Mouse (Mus musculus): Measurements from ENCODE around the gene Lamb1.
A peak's percentile ranks its signal among the peaks of the same experiment; 100 is the strongest.

The Lamb1 gene

GRCm38 (mm10) chr12:31265005-31265721 is at the start of gene Lamb1:
Gene Lamb1 (plus strand): TSS chr12:31265234.
- peak in 1 of 2 experiments; percentile 17 for DNase-seq (ENCODE audit: low spot score in 2 of 2)

DNA sequence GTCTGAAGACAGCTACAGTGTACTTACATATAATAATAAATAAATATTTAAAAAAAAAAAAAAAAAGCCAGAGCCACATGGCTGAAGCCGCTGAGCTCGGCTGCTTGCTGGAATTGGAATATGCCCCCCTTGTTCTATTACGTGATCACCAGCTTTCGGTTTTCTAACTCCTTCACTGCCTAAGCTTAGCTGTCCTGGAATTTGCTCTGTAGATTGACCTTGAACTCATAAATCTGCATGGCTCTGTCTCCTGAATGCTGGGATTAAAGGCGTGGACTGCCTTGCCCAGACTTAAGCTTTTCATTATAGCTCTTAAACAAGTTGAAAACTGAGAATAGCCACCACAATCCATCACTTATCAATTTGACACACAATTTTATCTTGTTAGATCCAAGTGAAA is 47.8 kb upstream of the Lamb1 start:
- no peak for DNase-seq (ENCODE audit: low spot score in 2 of 2)

DNA sequence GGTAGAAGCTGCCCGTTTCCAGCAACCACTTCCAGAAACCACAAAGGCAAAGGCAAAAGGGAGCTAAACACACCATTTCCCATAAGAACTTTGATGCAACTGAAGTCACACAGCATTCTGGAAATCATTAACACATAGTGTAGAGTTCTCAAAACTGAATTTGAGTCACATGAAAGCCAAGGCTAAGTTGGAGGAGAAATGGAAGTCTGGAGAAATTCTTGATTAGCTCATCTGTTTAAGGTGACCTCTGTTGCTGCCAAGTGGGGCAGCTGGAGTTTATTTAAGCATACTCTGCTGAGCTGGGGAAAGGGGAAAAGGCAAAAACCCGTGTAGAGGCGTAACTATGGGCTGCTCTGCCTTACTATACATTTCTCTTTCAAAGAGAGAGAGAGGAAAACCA is 46.3 kb upstream of the Lamb1 start:
- DNase-seq (ENCODE audit: low spot score in 2 of 2) = no peak

- DNase-seq (ENCODE audit: low spot score in 2 of 2) = no peak
Observed at GRCm38 (mm10) chr12:31221522-31221921, 43.5 kb upstream of the Lamb1 start.

DNA sequence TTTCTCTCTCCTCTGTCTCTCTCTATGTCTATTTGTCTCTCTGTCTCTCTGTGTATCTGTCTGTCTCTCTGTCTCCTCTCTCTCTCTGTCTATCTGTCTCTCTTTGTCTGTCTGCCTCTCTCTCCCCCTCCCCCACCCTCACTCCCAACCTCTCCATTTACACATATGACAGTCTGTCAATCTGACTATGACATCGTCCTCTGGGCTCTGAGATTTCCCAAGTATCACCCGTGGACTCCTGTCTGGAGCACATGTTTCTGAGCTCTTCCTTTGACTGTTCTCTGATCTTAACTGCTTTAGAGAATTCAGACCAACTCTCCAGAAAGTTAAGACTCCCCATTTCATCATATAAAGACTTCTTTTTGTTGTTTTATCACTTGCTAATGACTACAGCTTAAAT is 42.8 kb upstream of the Lamb1 start:
- DNase-seq (ENCODE audit: low spot score in 2 of 2) = no peak

GRCm38 (mm10) chr12:31222741-31223140 is 42.3 kb upstream of the Lamb1 start:
- no peak for DNase-seq (ENCODE audit: low spot score in 2 of 2)

DNA sequence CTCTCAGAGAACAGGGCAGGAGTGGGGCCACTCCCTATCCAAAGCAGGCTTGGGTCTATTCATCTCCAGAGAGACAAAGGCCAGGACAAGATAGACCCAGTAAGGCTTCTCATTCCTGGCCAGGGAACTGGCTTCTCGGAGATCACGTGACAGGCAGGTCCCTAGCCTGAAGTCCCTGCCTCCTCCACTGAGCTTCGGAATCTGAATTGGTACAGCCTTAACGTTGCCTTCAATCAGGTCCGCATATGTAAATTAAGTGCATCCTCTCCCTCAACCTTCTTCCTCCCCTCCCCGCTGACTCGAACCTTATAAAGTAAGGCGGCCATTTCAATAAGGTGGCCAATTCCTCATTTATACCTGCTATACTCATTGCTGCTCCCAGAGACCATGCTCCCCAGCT is 39.6 kb upstream of the Lamb1 start:
- DNase-seq (ENCODE audit: low spot score in 2 of 2) = no peak

GRCm38 (mm10) chr12:31227167-31227566 is 37.9 kb upstream of the Lamb1 start:
- DNase-seq (ENCODE audit: low spot score in 2 of 2) = no peak

DNA sequence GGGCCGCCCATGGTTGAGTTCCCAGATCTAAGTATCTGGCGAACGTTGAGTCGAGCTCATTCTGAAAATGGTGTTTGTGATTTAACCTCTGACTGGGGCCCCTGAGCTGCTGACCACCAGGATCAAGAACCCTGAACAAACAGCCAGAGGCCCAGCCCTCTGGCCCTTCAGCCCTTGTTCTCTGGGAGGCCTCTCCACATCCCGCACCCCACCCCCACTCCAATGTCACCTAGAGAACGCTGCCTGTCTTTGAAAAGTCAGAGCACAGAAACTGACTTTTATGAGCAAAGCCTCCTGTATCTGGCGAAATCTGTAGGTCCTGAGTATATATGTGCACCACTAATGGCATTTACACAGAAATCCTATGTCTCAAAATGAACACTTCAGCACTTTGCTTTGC is 36.2 kb upstream of the Lamb1 start:
- DNase-seq (ENCODE audit: low spot score in 2 of 2) = no peak

GRCm38 (mm10) chr12:31232635-31233034 is 32.4 kb upstream of the Lamb1 start:
- no peak for DNase-seq (ENCODE audit: low spot score in 2 of 2)

GRCm38 (mm10) chr12:31235018-31235417 is 30.0 kb upstream of the Lamb1 start:
- no peak for DNase-seq (ENCODE audit: low spot score in 2 of 2)

GRCm38 (mm10) chr12:31236861-31237595 is 28.0 kb upstream of the Lamb1 start:
- DNase-seq (ENCODE audit: low spot score in 2 of 2) = peak; percentile 36

- DNase-seq (ENCODE audit: low spot score in 2 of 2) = no peak
Observed at GRCm38 (mm10) chr12:31239031-31239583, 25.9 kb upstream of the Lamb1 start.

DNA sequence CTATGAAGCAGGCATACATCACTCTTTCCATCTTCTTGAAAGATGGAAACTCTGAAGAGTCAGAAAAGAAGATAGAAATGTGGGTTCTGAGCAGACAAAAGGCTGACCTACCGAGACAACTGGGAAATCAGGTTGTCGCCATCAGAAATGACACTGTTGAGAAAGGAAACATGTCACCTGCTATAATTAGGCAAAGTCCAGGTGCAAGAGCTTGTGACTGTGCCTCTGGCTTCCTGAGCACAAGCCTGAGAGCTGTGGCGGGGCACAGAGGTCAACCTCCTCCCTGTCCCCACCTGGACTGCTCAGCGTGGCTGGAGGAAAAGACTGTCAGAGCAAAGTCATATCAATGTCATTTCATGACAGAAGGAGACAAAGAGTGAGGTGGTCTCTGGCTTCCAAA is 25.2 kb upstream of the Lamb1 start:
- no peak for DNase-seq (ENCODE audit: low spot score in 2 of 2)

DNA sequence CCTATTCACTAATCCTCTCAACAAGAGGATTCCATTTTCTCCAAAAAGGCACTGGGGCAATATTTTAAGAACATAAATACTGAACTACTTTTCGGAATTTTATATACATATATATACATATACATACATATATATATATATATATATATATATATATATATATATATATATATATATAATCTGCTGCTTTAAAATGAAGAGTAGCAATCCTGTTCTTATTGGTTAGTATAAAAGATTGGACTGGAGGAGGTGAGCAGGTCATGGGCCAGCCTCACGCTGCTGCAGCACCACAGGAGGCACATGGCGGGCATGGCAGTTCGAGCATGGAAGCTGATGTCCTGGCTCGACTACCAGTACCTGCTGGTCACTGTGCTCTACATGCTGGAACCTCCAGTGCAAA is 24.6 kb upstream of the Lamb1 start, which contains the start of gene Gm6993:
Gene Gm6993 (plus strand): TSS at position 301 of the 400 bp plus-strand sequence.
- no peak for DNase-seq (ENCODE audit: low spot score in 2 of 2)

GRCm38 (mm10) chr12:31241595-31242342 is 23.3 kb upstream of the Lamb1 start:
- no peak for DNase-seq (ENCODE audit: low spot score in 2 of 2)

- no peak for DNase-seq (ENCODE audit: low spot score in 2 of 2)
Observed at GRCm38 (mm10) chr12:31244001-31244400, 21.0 kb upstream of the Lamb1 start.

- DNase-seq (ENCODE audit: low spot score in 2 of 2) = no peak
Observed at GRCm38 (mm10) chr12:31244691-31245090, 20.3 kb upstream of the Lamb1 start.

DNA sequence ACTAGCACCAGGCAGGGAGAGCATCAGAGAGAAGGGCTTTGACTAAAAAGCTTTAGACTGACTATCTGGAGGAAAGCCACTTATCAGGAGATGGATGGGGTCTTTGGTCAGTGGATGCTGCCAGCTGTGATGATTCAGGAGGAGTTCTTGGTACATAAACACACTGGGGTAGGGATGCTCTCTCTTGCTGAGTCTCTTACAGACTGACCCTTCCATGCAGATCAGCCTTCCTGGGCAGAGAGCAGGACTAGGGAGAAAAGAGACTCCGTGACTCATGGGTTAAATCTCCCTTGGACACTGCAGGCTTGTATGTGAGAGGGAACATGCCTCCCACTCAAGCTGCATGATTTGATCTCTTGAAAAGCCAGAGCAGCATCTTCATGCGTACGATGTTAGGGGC is 18.9 kb upstream of the Lamb1 start:
- DNase-seq (ENCODE audit: low spot score in 2 of 2) = no peak

DNA sequence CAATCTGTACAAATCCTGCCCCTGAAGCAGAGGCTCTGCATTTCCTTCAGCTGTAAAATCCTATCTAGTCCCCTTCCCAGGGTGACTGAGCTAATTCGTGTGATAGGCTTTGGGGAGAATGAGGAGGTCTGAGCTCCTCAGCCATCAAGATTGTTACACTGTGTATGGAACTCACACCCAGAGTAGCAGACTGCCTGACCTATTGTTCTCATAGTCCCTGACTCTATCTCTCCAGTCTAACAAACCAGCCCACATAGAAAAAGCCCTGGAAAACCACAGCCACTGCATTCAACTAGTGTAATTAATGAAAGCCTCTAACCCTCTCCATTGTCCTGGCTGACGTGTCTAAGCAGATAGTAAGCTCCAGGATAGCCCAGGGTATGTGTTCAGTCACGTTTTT is 18.4 kb upstream of the Lamb1 start:
- no peak for DNase-seq (ENCODE audit: low spot score in 2 of 2)

GRCm38 (mm10) chr12:31248165-31248564 is 16.9 kb upstream of the Lamb1 start:
- no peak for DNase-seq (ENCODE audit: low spot score in 2 of 2)

- DNase-seq (ENCODE audit: low spot score in 2 of 2) = no peak
Observed at GRCm38 (mm10) chr12:31248681-31249080, 16.4 kb upstream of the Lamb1 start.

Measured in frontal cortex, postnatal 36 days (tissue).